Mouse (Mus musculus) frontal cortex, postnatal 10 days (tissue): ENCODE data around the gene Neil3.
A peak's percentile ranks its signal among the peaks of the same experiment; 100 is the strongest.

ENCODE experiments used
- DNase-seq, 2 experiments: peaks; one replicate each; pipeline ENCODE4 v3.0.0; 2022; ENCODE audit warnings: low spot score in 2 of 2, mixed read lengths in 1 of 2

Neil3 gene

GRCm38 (mm10) chr8:53638495-53639171 lies at the start of gene Neil3:
Gene Neil3 (minus strand): TSS chr8:53639065.
- peak; percentile 11 to 57 for DNase-seq

GRCm38 (mm10) chr8:53680846-53681245 lies 42.0 kb upstream of the Neil3 start:
- peak; percentile 20 to 69 for DNase-seq

- peak; percentile 6 to 49 for DNase-seq
Measured at GRCm38 (mm10) chr8:53663946-53664345, 25.1 kb upstream of the Neil3 start.

- no peak for DNase-seq
Measured at GRCm38 (mm10) chr8:53661436-53661835, 22.6 kb upstream of the Neil3 start.

- DNase-seq, result no peak
Measured at GRCm38 (mm10) chr8:53630618-53631017, 8.2 kb downstream of the Neil3 start.

GRCm38 (mm10) chr8:53628864-53629415 lies 9.9 kb downstream of the Neil3 start:
- DNase-seq, result no peak

- DNase-seq, result no peak
Measured at GRCm38 (mm10) chr8:53623425-53623824, 15.4 kb downstream of the Neil3 start.

GRCm38 (mm10) chr8:53619196-53619595 lies 19.7 kb downstream of the Neil3 start:
- DNase-seq, result no peak

- DNase-seq, result no peak
Measured at GRCm38 (mm10) chr8:53614288-53614646, 24.6 kb downstream of the Neil3 start.

GRCm38 (mm10) chr8:53613577-53614287 lies 25.1 kb downstream of the Neil3 start:
- no peak for DNase-seq

- DNase-seq, result no peak
Measured at GRCm38 (mm10) chr8:53612297-53612696, 26.6 kb downstream of the Neil3 start.

- DNase-seq, result no peak
Measured at GRCm38 (mm10) chr8:53607040-53607439, 31.8 kb downstream of the Neil3 start.

- no peak for DNase-seq
Measured at GRCm38 (mm10) chr8:53604906-53605305, 34.0 kb downstream of the Neil3 start.

GRCm38 (mm10) chr8:53603672-53604071 lies 35.2 kb downstream of the Neil3 start:
- no peak for DNase-seq

- no peak for DNase-seq
Measured at GRCm38 (mm10) chr8:53600826-53601225, 38.0 kb downstream of the Neil3 start.

GRCm38 (mm10) chr8:53600025-53600811 lies 38.6 kb downstream of the Neil3 start:
- no peak for DNase-seq

- no peak for DNase-seq
Measured at GRCm38 (mm10) chr8:53598101-53598500, 40.8 kb downstream of the Neil3 start.

GRCm38 (mm10) chr8:53591777-53592176 lies 47.1 kb downstream of the Neil3 start:
- DNase-seq, result no peak

- no peak for DNase-seq
Measured at GRCm38 (mm10) chr8:53573600-53573999, 65.3 kb downstream of the Neil3 start.

- no peak for DNase-seq
Measured at GRCm38 (mm10) chr8:53566223-53566622, 72.6 kb downstream of the Neil3 start.

- no peak for DNase-seq
Measured at GRCm38 (mm10) chr8:53562441-53563040, 76.3 kb downstream of the Neil3 start.

GRCm38 (mm10) chr8:53539585-53539984 lies 99.3 kb downstream of the Neil3 start:
- no peak for DNase-seq
